Mouse (Mus musculus): Measurements from ENCODE around the gene Nxf1. TPM values are rescaled to one million over a fixed set of nuclear protein-coding genes. Genes with fewer than 3 reads are reported as not detected.

The Nxf1 gene
- total and polyA plus RNA-seq, 3 experiments, result 122 to 296 (median 231) TPM

DNA sequence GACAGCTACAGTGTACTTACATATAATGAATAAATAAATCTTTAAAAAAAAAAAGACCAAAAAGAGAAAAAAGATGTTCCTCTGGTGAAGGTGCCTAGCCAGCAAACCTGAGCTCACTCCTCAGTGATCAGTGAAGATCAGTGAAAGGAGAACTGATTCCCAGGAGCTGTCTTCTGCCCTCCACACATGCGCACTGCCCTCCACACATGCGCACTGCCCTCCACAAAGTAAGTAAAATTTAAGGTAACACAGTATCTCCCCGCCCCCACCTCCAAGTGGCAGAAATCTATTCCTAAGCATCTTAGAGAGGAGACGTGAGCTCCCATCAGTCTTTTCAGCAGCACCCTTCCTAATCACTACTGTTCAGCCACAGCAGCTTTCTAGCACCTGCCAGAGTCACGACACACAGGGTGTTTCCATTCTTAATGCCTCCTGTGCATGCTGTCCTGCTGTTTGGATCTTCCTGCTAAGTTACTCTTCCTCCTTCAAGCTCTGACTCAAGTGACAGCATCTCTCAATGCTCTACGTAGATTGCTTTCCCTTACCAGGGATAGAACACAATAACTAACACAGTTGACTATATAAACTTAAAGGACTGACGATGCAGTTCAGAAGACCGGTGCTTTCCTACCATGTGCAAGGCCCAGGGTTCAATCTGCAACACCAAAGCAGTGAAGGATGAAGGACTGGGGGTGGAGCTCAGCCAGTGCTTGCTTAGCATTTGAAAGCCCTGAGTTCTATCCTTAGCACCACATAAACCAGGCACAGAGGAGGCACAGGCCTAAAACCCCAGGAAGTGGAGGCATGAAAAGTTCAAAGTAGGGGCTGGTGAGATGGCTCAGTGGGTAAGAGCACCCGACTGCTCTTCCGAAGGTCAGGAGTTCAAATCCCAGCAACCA, 40.8 kb upstream of the Nxf1 start (continued):
- TF ChIP-seq CHD2 (IDR thresholded peaks at IDR 0.05; ENCODE audit: low read length) (no peak), USF1 (IDR thresholded peaks at IDR 0.05; ENCODE audit: low read depth, low read length) (no peak), TBP (IDR thresholded peaks at IDR 0.05; ENCODE audit: low read depth, low read length) (0 out of 2 replicates have a peak, but pooled peaks have one; percentile 10), POLR2AphosphoS5 (IDR thresholded peaks at IDR 0.05; ENCODE audit: borderline replicate concordance, low read depth, low read length) (no peak)

DNA sequence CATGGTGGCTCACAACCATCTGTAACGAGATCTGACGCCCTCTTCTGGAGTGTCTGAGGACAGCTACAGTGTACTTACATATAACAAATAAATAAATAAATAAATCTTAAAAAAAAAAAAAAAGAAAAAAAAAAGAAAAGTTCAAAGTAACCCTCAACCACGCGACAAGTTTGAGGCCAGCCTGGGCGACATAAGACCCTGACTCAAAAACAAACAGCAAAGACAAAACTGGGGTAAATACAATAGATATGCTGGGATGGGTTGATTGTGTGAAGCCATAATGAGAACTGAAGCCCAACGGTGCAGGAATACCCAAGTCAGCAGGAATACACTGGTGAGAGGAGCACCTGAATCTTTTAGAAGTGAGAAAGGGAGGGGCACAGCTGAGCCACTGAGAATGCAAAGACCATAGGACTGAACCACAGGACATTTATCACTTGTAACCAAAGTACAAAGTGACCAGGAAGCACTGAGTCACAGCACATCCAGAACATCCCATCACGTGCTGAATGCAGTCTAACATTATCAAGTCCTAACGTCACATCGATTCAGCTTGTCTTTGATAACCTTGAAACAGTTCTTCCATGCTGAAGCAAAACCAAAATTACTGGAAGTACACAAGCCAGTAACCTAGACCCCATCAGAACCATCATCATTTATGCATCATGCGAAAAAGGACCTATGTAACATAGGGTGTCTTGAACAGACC, 40.0 kb upstream of the Nxf1 start:
- Histone ChIP-seq H3K9ac (ENCODE audit: control insufficient read depth, low read depth, low read length, poor library complexity, severe bottlenecking) (no peak overlapping the region), H3K36me3 (ENCODE audit: control insufficient read depth in 1 of 2, insufficient read depth in 2 of 2, low read length in 2 of 2) (peaks cover 4 to 16% of the 10 kb centered on the region in 2 experiments; a peak in 3 of 4 replicates), H3K9me3 (replicated peaks; ENCODE audit: insufficient read depth, low read length) (no peaks in the 10 kb centered on the region), H3K4me3 (ENCODE audit: control insufficient read depth in 1 of 2, insufficient read depth in 1 of 2, low read depth in 2 of 2, low read length in 2 of 2) (no peak overlapping the region), H3K27ac (ENCODE audit: control insufficient read depth, low read depth, low read length) (no peak overlapping the region), H3K79me2 (ENCODE audit: control insufficient read depth, insufficient read depth, low read length, poor library complexity) (peaks cover 19% of the 10 kb centered on the region), H3K27me3 (ENCODE audit: control insufficient read depth in 1 of 2, insufficient read depth in 2 of 2, low read length in 2 of 2) (no peaks in the 10 kb centered on the region), H3K4me1 (ENCODE audit: control insufficient read depth in 1 of 2, insufficient read depth in 2 of 2, low read length in 2 of 2) (peaks cover 3 to 27% of the 10 kb centered on the region in 2 experiments; a peak in 3 of 4 replicates)
- TF ChIP-seq UBTF (IDR thresholded peaks at IDR 0.05; ENCODE audit: borderline replicate concordance, insufficient read depth, low read depth, low read length), result no peak
- no peak for TF ChIP-seq KAT2A (conservative IDR thresholded peaks at IDR 0.05; ENCODE audit: low read depth, low read length)
- TF ChIP-seq ZC3H11A (IDR thresholded peaks at IDR 0.05; ENCODE audit: low read depth, low read length), result no peak
- TF ChIP-seq ZNF384 (IDR thresholded peaks at IDR 0.05; ENCODE audit: low read depth, low read length), result peak; percentile 56; the same call in 1 of the 2 replicates
- TF ChIP-seq MAX (IDR thresholded peaks at IDR 0.05; ENCODE audit: low read length), result no peak
- TF ChIP-seq TBP (IDR thresholded peaks at IDR 0.05; ENCODE audit: low read depth, low read length), result 0 out of 2 replicates have a peak, but pooled peaks have one; percentile 9
- TF ChIP-seq RAD21 (IDR thresholded peaks at IDR 0.05; ENCODE audit: low read depth, low read length), result no peak
- TF ChIP-seq CHD2 (IDR thresholded peaks at IDR 0.05; ENCODE audit: low read length), result no peak
- TF ChIP-seq BHLHE40 (IDR thresholded peaks at IDR 0.05; ENCODE audit: borderline replicate concordance, low read depth, low read length), result no peak
- no peak for TF ChIP-seq TAL1 (IDR thresholded peaks at IDR 0.05; ENCODE audit: low read length)
- TF ChIP-seq JUND (IDR thresholded peaks at IDR 0.05; ENCODE audit: low read depth, low read length), result no peak
- no peak for TF ChIP-seq MYC (IDR thresholded peaks at IDR 0.05; ENCODE audit: low read depth, low read length)
- no peak for TF ChIP-seq MAZ (IDR thresholded peaks at IDR 0.05; ENCODE audit: low read depth, low read length)
- TF ChIP-seq ZMIZ1 (IDR thresholded peaks at IDR 0.05; ENCODE audit: low read depth, low read length), result no peak
- no peak for TF ChIP-seq ETS1 (IDR thresholded peaks at IDR 0.05; ENCODE audit: low read depth, low read length)
- no peak for TF ChIP-seq E2F4 (IDR thresholded peaks at IDR 0.05; ENCODE audit: borderline replicate concordance, low read depth, low read length)
- TF ChIP-seq POLR2AphosphoS5 (IDR thresholded peaks at IDR 0.05; ENCODE audit: borderline replicate concordance, low read depth, low read length), result no peak
- no peak for TF ChIP-seq EP300 (IDR thresholded peaks at IDR 0.05; ENCODE audit: low read depth in 1 of 2, low read length in 2 of 2)
- TF ChIP-seq HCFC1 (IDR thresholded peaks at IDR 0.05; ENCODE audit: low read depth, low read length), result no peak
- no peak for TF ChIP-seq POLR2AphosphoS2 (IDR thresholded peaks at IDR 0.05; ENCODE audit: low read length)
- peak; percentile 44 for TF ChIP-seq USF1 (IDR thresholded peaks at IDR 0.05; ENCODE audit: low read depth, low read length)
- no peak for DNase-seq (ENCODE audit: low read depth, low spot score)

Data from MEL (cell line).